Mouse (Mus musculus): ENCODE results near the gene Tuba1c.

Tuba1c gene

DNA sequence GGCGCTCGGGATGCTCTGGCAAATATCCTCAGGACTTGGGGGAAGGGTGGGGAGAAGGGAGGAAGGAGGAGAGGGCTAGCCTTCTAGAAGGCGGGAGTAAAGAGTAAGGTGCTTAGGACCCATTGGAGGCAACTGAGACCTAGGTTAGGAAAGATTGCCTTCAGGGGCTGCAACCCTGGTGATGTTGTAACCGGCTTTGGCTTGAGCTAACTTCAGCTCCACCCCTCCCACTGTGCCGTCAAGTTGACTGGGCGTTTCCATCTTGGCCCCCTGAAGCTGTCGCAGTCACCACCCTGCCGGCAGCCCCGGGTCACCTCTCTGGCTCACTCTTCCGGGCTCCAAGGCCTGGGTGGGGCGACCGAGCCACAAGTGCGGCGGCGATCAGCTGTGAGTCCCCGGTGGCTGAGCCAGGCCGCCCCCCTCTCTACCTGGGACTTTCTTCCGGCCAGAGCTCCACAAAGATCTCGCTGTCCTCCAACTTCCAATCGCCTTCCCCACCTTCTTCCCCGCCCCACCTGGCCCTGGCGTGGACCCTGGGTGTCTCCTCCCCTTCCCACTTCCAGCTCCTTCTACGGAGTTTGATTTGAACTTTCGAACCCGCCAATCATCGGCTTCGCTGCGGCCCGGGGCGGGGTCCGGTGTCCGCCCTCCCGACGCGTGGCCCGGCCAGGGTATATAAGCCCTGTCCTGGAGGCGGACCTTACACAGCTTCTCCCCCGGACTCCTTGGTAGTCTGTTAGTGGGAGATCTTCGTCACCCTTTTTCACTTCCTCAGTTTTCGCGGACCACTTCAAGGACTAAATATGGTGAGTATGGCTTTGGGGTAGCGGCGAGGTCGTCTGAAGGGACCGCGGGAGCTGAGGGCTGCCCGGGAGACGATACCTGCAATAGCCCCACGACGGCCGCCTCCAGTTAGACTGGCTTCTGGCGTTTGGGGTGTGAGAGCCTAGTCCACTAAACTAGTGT is at the start of gene Tuba1c:
Gene Tuba1c (plus strand): TSS at position 273 of the 966 bp plus-strand sequence.
- in situ Hi-C loops (cut with MboI, MseI) = loop anchor here (5.0 kb wide), 1 partner anchor 98 kb away; the partner anchor contains the start of gene Tuba1b

DNA sequence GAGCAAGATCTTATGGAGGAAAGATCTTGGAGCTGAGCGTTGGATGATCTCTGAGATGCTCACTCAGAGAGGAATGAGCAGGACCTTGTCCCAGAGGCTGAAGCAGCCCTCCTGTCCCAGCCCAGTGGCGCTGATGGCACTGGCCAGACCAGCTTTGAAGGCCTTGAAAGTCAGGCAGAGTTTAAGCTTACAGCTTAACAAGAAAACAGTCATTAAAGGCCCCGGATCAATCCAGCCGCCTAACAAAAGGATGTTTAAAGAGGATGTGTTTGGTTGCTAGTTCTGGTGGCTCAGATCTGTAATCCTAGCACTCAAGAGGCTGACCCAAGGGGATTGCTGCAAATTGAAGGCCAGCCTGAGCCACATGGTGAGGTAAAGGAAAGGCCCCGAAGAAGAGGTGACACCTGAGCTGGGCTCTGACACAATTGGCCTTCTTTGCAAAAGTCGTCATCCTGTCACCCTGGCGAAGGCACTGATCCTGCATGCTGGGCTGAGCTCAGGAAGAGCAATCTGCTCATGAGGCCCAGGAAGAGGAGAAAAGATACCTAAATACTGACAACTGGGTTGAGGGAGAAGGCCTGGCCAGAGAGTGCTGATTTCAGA is 49.6 kb upstream of the Tuba1c start:
- in situ Hi-C loops (cut with MboI, MseI) = loop anchor here (5.0 kb wide), 1 partner anchor 38 kb away; no protein-coding TSS in a partner anchor

DNA sequence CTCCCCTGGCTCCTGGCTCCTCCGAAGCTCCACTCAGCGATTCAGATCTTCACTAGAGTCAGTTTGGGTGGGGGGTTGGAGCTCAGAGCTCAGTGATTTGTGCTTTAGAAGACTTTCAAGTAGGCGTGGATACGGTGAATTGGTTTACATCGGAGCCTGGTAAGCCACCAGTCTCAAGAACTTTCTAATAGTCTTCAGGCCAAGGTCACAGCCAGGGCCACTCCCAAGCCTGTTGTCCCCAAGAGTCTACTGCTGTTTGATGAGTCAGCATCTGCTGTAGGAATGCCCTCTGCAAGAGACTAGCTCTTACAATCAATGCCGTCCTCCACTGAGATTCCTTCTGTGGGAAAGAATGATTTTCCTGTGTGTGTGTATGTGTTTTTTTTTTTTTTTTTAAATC is 47.6 kb upstream of the Tuba1c start:
- in situ Hi-C loops (cut with MboI, MseI) = loop anchor here (5.0 kb wide), 1 partner anchor 40 kb away; no protein-coding TSS in a partner anchor

DNA sequence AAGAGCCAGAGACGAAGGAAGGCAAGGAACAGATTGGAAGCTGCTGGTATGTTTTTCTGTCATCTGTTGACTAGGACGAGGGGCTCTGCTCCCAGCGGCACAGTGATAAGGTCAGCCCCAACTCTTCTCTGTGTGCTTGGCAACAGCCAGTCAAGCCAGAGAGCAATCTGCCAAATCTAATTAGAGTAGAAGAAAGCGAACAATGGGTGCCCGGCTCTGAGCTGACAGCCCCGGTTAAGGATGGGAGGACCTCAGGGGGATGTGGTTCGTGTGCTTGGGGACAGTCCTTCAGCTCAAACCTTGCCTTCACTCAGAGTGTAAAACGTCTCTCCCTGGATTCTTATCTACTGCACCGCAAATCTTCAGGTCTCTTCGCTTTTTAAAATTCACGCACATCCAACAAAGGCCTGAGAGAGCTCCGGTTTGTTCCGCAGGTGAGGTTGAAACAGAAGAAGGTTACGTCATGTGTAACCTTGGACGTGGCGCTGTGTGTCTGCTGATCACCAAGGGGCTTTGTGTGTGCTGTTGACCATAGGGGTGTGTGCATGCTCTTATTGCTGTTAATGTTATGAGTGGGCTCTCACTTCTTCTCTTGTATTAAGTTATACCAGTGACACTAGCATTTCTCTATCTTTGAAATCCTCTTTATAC is 46.1 kb upstream of the Tuba1c start:
- in situ Hi-C loops (cut with MboI, MseI) = loop anchor here (5.0 kb wide), 1 partner anchor 41 kb away; no protein-coding TSS in a partner anchor

DNA sequence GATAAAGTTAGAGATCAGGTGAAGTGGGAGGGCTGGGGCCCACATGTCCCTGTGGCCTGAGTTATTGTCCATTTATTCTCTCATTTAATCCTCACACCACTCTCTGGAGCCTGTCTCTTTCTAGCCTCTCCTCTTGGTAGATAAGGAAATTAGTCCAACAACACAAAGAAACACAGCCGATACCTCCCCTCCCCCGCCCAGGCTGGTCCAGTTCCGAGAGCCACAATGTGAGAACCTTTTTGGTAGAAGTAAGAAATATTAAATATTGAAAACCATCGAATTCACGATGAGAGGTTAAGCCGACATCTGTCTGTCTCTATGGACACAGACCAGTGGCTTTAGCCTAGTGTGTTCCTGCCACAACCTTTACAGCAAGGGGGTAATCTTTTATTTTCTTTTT is 45.0 kb upstream of the Tuba1c start:
- in situ Hi-C loops (cut with MboI, MseI) = loop anchor here (5.0 kb wide), 1 partner anchor 42 kb away; no protein-coding TSS in a partner anchor

DNA sequence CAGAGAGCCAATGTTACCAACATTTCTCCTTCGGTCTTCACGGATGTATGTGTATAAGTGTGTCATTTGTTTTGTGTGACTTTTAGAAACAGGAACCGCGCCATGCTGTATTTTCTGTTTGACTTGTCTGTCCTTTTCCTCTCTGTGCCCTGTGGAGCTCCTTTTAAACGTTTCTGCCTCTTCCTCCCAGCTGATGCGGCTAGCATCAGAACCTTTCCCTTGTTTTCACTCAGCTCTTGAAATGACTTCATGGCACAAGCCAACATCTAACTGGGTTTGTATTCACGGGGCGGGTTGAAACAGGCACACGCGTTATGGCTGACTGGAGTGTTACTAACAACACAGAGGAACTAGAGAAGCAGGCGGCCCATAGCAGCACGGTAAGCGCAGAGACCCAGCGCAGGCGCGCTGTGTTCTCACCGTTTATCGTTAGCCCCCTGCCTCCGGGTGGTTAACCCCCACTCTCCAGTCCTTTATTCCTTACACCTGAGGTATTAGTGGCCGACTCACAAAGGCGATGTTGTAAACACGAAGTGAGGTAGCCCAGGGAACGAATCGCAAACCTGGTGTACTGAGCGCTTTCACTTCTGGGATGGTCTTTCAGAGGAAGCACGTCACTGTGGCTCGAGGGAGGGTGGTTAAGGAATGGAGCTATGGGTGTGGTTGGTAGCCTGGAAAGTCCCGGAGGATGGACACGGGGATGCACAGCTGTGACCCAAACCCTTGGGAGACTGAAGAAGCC is 44.3 kb upstream of the Tuba1c start:
- in situ Hi-C loops (cut with MboI, MseI) = no loop called here

DNA sequence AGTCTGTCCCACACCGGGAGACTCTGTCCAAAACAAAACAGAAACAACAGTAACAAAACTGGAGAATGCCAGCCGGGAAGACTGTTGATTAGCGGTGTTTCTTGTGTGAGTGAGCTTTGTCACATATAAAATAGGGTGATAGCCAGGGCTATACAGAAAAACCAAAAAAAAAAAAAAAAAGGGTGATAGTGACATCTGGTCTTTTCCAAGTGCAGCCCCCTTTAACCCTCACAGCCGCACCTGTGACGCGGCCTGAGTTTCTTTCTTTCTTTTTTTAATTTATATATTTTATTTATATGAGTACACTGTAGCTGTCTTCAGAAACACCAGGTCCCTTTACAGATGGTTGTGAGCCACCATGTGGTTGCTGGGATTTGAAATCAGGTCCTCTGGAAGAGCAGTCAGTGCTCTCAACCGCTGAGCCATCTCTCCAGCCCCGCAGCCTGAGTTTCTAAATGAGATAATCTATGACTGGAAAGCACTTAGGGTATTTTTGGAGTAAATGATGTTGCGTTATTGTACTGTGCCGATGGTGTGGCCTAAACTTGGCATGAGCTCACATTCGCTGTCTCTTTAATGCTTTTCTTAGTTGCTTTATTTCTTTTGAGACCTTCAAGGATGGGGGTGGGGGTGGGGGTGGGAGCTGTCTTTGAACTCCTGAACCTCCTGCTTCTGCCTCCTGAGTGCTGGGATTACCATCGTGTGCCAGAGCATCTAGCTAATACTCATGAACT is 43.5 kb upstream of the Tuba1c start:
- in situ Hi-C loops (cut with MboI, MseI) = no loop called here

DNA sequence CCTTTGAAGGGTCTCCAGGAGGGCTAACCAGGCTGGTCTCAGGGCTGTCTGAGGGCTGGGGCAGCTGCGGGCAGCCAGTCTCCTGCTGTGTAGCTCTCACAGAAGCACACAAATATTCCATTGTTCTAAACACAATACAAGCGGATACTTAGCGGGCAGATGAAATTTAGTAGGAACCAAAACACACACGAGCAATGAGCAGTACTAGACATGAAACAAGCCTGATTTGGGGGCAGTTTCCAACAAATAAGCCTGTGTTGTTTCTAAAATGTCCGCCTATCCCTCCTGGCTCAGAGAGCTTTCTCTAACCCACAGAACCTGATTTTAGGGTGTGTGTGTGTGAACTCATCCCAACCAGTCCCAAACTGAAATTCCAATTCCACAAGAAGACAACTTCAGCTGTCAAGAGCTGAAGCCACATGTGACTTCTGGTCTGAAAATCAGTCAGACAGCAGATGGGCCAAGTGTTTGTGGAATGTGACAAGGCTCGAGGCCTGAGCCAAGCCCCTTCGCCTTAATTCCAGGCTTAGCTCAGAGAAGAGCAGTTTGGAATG is 42.5 kb upstream of the Tuba1c start:
- in situ Hi-C loops (cut with MboI, MseI) = no loop called here

DNA sequence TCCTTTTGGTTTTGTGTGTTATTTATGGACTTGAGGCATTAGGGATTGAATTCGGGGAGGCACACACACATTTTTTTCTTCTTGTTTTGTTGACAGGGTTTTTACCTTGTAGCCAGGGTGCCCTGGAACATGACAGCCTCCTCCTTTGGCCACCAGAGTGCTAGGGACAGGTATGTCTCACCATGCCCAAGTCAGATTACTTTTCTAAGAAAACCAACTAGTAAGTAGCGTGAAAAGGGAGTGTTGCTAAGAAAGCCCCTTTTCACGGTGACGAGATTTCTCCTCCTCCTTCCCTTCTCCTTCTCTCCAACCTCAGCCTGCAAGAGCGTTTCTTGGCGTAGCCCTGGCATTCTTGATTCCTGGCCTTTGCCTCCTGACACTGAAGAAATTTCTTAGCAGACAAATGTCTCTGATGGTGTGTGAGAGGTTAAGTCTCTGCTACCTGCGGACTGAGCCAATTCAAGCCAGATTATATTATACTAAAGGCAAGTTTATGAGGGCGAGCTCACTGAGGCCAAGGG is 42.0 kb upstream of the Tuba1c start:
- in situ Hi-C loops (cut with MboI, MseI) = no loop called here

DNA sequence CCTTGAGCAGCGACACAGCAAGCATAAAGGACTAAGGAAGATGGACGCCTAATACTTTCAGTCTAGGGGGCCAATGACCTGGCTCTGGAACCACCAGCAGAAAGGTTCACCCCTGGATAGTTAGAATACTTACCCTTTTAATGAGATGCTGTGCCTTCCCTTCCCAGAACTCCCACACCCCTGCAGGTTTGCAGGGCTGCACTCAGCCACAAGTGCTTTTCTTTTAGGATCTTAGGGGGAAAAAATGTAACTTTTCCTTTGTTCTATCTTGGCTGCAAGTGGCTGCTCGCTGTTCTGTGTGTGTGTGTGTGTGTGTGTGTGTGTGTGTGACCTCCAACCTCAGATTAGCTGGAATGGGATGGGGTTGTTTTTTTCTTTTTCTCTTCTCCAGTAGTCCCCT is 40.9 kb upstream of the Tuba1c start:
- in situ Hi-C loops (cut with MboI, MseI) = no loop called here

DNA sequence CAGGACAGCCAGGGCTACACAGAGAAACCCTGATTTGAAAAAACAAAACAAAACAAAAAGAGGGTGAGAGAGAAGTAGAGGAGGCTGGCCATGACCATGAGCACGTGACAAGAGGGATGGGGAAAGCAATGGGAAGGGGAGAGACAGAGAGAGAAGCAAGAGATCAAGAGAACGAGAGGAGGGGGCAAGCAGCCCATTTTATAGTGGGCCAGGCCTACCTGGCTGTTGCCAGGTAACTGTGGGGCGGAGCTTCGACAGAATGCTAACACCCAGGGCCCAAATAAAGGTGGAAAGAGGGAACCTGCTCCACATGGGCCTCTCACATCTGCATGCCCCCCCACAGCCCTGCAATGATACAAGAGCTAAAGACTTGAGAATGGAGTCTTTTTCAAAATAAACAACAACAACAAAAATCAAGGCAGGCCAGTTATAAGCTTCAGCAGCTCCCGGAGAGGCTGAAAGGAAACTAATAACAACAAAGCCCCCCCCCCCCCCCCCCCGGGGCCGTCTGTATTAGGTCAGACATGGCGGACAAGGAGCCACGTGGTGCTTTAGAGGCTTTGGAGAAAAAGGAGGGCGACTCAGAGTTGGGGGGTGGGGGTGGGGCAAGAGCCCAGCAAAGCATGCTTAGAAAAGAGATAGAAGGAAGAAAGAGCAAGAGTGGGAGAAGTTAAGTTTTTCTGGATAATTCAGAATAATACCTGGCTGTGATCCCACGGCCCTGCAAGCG is 39.8 kb upstream of the Tuba1c start:
- in situ Hi-C loops (cut with MboI, MseI) = no loop called here

DNA sequence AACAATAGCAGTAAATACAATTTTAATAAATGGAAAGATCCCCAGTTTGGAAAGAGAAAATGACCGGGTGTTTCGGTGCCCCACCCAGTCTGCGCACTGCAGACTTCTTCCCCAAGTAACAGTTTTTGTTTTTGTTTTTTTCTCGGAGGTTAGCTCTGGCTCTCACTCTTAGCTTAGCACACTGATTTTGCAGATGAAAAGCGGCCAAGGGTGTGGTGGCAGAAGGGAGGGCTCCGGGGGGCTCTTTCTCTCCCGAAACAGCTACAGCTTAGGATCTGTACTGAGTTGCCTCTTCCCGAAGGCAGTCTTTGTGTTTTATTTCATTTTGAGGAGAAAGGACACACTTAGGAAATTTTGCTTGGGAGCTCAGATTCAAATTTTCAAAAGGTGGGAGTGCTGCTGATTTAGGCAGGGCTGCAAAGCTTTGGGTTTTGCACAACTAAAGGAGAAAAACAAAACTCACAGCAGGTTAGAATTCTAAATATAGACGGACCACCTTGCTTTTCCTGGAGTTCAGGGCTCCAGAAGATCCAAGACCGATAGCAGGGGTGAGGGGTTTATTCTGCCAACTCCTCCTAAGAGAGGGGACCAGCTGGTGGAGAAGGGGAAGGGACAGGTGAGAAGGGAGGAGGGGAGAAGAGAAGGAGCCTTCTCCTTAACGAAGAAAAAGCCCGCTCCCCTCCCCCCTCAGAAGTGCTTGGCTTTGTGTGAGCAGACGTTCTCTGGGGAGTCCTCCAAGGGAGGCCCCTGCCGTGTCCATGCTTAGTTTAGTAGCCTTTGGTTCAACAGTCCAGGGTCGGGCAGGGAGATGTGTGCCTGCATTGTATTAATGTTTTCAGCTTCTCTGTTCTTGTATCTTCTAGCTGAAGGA is 38.8 kb upstream of the Tuba1c start:
- in situ Hi-C loops (cut with MboI, MseI) = no loop called here

DNA sequence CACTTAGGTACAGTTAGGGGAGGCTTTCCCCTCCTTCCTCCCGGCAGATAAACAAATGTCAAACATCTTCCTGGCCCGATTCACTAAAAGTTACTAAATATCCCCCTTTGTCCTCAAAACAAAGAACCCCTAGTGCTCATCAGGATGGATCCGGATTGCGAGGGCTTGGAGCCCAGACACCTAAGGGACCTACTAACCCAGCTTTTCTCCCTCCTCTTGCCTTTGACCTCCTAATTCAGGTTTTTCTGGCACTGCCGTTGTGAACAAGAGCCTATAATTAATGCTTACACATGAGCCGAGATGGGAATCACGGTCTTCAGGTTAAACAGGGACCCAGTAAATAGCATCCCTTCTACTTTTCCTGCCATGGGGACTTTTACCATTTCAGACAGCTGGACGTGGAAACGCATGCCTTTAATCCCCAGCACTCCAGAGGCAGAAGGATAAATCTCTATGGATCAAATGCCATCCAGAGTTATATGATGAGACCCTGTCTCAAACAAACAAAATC is 38.1 kb upstream of the Tuba1c start:
- in situ Hi-C loops (cut with MboI, MseI) = no loop called here

DNA sequence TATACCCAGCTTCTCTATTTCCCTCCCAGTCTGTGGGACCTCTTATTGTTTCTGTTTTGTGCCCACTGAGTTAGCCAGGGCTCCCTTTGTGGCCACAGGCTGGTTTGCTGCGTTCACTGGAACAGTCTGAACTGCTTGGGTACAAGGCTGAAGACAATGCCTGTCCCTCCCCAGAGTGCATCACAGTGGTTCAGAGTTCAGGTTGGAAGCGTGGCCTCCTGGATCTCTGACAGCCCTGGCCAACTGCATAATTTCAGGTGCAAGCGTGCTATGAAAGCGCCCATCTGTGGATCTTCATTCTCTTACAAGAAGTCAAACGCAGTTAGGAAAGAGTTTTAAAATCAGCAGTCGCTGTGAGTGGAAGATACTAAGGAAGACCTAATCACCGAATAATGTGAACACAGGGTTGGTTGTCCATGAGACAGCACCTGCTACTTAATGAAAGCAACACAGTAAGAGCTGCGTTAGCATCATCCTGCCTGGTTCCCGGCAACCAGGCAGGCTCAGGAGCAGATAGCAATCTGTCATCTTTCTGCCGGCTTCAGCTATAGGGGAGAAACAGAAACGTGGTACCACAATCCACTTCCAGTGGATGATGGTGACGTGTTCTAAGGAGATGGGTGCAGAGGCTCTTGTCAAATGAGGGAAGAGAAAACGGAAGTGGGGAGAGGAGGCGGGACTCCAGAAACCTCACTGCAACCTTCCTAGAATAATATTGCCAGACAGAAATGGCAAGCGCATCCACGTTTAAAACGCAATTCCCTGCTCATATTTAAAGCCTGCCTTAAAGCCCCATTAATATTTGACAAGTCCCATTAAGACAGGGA is 37.4 kb upstream of the Tuba1c start:
- in situ Hi-C loops (cut with MboI, MseI) = no loop called here

DNA sequence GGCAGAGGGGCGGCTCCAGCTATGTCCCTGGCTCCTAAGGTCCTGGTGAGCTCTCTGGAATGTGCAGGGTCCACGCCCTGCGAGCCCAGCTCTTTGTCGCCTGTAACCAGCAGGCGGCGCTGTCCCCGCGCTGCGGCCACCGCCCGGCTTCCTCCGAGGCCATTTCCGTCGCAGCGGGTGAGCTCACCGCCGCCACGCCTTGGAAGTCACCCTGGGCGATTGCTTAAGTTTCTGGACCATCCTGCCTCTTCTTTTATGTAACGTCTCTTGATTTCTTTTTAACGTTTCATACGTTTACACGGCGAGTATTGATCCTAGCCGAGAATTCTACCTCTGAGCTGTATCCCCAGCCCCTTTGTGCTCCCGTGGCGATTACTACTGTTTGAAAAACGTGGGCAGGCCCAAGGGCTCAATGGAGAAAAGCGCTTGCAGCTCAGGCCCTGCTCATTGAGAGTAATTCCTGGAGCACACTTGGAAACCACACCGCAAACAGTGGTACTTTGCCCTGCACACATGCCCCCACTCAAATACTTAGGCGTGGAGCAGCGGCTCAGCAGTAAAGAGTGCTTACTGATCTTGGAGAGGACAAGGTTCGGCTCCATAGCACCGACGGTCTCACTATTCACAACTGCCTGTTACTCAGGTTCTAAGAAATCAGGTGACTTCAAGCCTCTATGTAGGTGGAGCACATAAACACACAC is 36.4 kb upstream of the Tuba1c start:
- in situ Hi-C loops (cut with MboI, MseI) = no loop called here

DNA sequence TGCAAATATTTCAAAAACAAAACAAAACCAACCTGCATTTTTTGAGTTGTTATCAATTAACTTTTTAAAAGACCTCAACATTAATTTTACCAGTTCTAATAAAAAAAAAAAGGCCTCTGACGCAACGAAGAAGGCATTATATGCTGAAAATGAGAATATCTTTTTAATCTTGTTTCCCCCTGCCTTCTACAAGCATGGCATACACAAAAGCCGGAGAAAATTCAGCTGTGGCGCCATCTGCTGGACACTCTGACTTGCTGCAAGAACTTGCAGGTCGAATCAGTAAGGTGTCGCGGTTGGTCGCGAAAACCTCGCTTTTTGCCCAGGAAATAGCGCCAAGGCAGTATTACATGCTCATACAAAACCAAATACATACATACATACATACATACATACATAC is 35.8 kb upstream of the Tuba1c start:
- in situ Hi-C loops (cut with MboI, MseI) = no loop called here
